Mouse (Mus musculus): ENCODE results near the gene Gm49403.

Gene Gm49403

DNA sequence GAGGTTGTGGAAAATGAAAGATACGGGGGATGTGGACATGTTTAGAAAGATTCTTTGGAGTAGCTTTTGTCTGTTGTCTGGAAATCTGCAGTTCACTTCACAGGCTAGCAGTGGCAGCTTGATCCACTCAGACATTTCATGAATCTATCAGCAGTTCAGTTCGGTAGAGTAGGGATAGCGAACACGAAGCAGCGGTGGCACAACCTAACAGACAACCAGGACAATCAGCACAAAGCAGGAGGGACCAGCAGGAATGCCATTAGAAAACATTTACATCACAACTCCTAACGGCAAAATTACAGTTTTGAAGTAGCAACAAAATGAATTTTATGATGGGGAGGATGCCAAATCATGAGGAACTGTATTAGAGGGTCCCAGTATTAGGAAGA lies 35.9 kb downstream of the Gm49403 start:
- no peak for DNase-seq

- peak; percentile 96 for DNase-seq
These were observed 36.5 kb downstream of the Gm49403 start, which contains the start of gene B3gat3 for GRCm38 (mm10) chr19:8920073-8920736. Gene B3gat3, plus strand, starts transcription at chr19:8920374.

GRCm38 (mm10) chr19:8920836-8921291 lies 37.1 kb downstream of the Gm49403 start:
- DNase-seq = no peak

DNA sequence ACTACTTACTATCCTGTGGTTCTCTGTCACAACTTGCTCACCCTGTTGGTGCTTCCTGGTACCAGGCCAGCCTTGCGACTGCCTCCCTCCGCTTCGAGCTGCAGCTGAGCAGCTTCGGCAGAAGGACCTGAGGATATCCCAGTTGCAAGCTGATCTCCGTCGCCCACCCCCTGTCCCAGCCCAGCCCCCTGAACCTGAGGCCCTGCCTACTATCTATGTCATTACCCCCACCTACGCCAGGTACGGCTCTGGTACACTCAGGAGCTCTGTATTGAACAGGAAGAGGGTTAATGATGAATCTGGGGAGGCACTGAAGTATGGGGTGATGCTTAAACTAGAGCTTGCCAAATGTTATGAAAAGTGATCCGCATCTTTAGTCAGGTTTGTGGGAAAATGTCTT lies 38.0 kb downstream of the Gm49403 start:
- DNase-seq = no peak

- DNase-seq = peak; percentile 25
These were observed 43.0 kb downstream of the Gm49403 start for GRCm38 (mm10) chr19:8926766-8927165.

GRCm38 (mm10) chr19:8927891-8928525 lies 44.3 kb downstream of the Gm49403 start:
- DNase-seq = no peak

- no peak for DNase-seq
These were observed 45.0 kb downstream of the Gm49403 start for GRCm38 (mm10) chr19:8928689-8929223.

DNA sequence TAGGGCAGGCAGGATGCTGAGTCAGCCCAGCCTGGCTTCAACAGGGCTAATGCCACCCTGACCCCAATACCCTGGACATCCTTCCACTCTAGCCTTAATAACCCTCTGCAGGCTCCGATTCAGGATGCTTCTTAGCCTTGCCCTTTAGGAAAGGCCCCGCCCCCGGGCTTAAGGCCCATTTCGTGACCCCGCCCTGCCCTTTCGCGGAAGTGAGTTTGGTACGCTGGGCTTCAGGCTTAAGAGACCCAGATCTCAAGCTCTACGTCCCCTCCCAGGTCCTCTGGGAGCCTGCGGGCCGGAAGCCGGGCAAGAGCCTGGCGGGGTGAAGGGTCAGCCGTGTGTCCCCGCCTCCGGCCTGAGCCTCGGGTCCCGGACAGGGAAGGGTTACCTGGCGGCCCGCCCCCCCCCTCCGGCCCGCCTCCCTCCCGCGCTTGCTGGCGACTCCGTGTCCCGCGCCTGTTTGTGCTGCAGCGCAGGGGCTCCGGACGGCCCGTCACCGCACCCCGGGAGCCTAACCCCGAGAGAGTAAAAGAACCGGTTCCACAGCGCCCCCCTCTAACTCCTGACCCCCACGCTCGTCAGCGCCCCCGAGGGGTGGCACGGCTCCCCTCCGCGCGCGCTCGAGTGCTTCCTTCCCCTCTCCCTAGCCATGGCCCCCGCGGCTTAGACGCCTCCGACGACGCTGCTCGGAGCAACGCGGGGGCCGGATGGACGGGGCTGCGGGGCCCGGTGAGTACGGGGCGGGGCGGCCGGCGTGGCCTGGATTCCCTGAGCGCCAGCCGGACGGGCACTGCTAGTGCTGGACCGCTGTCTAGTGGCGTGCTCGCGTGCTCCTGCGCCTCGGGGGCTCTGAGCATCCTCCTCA lies 45.7 kb downstream of the Gm49403 start, which contains the start of the genes Rom1 and Eml3:
Gene Rom1, minus strand, starts transcription at position 133 of the 865 bp plus-strand sequence.
Gene Eml3, plus strand, starts transcription at position 329 of the 865 bp plus-strand sequence.
- no peak for DNase-seq

DNA sequence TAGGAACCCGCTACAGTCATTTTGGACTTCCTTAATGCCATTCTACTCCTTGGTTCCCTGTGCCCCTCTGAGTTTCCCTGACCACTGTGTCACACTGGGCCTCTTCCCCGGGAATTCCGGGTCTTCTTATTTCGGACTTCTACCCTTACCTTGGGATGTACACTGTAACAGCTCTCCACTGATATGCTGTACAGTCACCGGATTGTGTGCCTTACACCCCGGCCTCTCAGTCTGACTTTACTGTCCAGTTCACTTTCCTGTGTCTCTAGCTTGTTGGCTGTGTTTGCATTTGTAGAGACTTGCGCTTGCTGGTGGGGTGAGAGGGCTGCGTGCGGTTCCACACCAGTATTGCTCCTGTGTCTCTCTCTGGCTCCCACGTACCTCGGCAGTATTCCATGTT lies 46.4 kb downstream of the Gm49403 start:
- DNase-seq = no peak

DNA sequence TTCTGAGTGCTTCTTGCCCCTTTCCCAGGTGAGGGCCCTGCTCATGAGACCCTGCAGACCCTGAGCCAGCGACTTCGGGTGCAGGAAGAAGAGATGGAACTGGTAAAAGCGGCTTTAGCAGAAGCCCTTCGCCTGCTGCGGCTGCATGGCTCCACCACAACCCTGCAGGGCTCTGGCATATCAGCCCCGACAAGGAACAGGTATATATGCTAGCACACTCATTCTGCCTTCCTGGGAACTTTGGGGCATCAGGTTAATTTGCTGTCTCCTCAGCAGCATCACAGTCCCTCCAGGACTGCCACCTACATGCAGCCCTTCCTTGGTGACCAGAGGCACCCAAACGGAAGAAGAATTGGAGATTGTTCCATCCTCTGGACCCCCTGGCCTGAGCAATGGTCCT lies 47.0 kb downstream of the Gm49403 start:
- no peak for DNase-seq

- no peak for DNase-seq
These were observed 53.0 kb downstream of the Gm49403 start for GRCm38 (mm10) chr19:8936736-8937135.

All from right cerebral cortex, adult 18-20 months (tissue).